Mouse (Mus musculus) left cerebral cortex, adult 11 months (tissue): ENCODE measurements around the gene Cyb5r1.

Experiments used
- DNase-seq: peaks from one replicate; pipeline ENCODE4 v3.0.0; 2022; ENCODE audit warnings: low spot score

Cyb5r1 gene

GRCm38 (mm10) chr1:134405509-134406413, at the start of gene Cyb5r1:
Gene Cyb5r1, plus strand, starts transcription at chr1:134405559.
- DNase-seq: peak; percentile 51

GRCm38 (mm10) chr1:134357461-134357860, 47.9 kb upstream of the Cyb5r1 start:
- no peak for DNase-seq

- no peak for DNase-seq
Measured at GRCm38 (mm10) chr1:134360656-134361055, 44.7 kb upstream of the Cyb5r1 start.

GRCm38 (mm10) chr1:134361195-134361856, 44.0 kb upstream of the Cyb5r1 start:
- no peak for DNase-seq

GRCm38 (mm10) chr1:134361857-134362212, 43.5 kb upstream of the Cyb5r1 start, which contains the start of gene Tmem183a:
Gene Tmem183a, minus strand, starts transcription at chr1:134361979.
- DNase-seq: peak; percentile 89

- no peak for DNase-seq
Measured at GRCm38 (mm10) chr1:134363194-134363593, 42.2 kb upstream of the Cyb5r1 start.

- no peak for DNase-seq
Measured at GRCm38 (mm10) chr1:134365491-134365890, 39.9 kb upstream of the Cyb5r1 start.

- DNase-seq: no peak
Measured at GRCm38 (mm10) chr1:134368777-134369337, 36.5 kb upstream of the Cyb5r1 start.

- no peak for DNase-seq
Measured at GRCm38 (mm10) chr1:134374124-134374523, 31.2 kb upstream of the Cyb5r1 start.

- no peak for DNase-seq
Measured at GRCm38 (mm10) chr1:134381051-134381450, 24.3 kb upstream of the Cyb5r1 start.

GRCm38 (mm10) chr1:134381795-134382625, 23.3 kb upstream of the Cyb5r1 start:
- DNase-seq: no peak

GRCm38 (mm10) chr1:134384581-134384980, 20.8 kb upstream of the Cyb5r1 start:
- DNase-seq: no peak

GRCm38 (mm10) chr1:134385176-134385575, 20.2 kb upstream of the Cyb5r1 start:
- no peak for DNase-seq

- DNase-seq: no peak
Measured at GRCm38 (mm10) chr1:134385666-134386065, 19.7 kb upstream of the Cyb5r1 start, which contains the start of gene 4933406M09Rik. Gene 4933406M09Rik, plus strand, starts transcription at chr1:134385940.

GRCm38 (mm10) chr1:134393827-134394226, 11.5 kb upstream of the Cyb5r1 start:
- DNase-seq: no peak

- DNase-seq: no peak
Measured at GRCm38 (mm10) chr1:134398210-134398609, 7.1 kb upstream of the Cyb5r1 start.

- DNase-seq: no peak
Measured at GRCm38 (mm10) chr1:134399735-134400134, 5.6 kb upstream of the Cyb5r1 start.

- DNase-seq: no peak
Measured at GRCm38 (mm10) chr1:134406414-134406771, 1.0 kb downstream of the Cyb5r1 start.

GRCm38 (mm10) chr1:134408080-134408479, 2.7 kb downstream of the Cyb5r1 start:
- DNase-seq: no peak

- DNase-seq: no peak
Measured at GRCm38 (mm10) chr1:134411706-134412629, 6.6 kb downstream of the Cyb5r1 start.

GRCm38 (mm10) chr1:134414038-134414437, 8.7 kb downstream of the Cyb5r1 start:
- DNase-seq: no peak
